Mouse (Mus musculus): ENCODE measurements around the gene Irak2.

- TF ChIP-seq CTCF (IDR thresholded peaks at IDR 0.05; ENCODE audit: borderline replicate concordance, insufficient read depth, low read length) (no peak), POLR2A (IDR thresholded peaks at IDR 0.05; ENCODE audit: low read depth, low read length) (no peak)
These were observed 30.3 kb downstream of the Irak2 start for GRCm38 (mm10) chr6:113668287-113669154.
